Mouse (Mus musculus): ENCODE measurements around the gene Dnase1l3. TPM values are rescaled to one million over a fixed set of nuclear protein-coding genes. Genes with fewer than 3 reads are reported as not detected.

Dnase1l3 gene
- polyA plus RNA-seq, 1 experiment from 2014 or later: not detected

DNA sequence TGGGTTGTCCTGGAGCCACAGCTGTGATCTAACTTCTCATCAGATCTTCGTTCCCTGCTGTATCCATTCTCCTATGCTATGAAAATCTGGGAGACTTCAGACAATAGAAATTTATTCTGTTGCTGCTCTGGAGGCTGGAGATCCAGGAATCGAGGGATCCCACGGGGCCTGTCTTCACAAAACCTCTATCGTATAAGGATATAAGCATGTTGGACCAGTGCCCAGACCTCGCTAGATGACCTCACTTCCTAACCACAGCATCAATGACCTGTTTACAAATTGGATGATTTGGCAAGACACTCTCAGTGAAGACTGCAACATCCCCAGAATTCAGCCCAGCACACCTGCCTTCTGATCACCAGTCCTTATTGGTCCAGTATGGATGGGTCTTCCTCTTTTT is 32.7 kb downstream of the Dnase1l3 start:
- H3K9me3 ChIP-seq (replicated peaks): no peaks in the 10 kb centered on the region
- H3K4me3 ChIP-seq: no peak overlapping the region
- H3K36me3 ChIP-seq: no peaks in the 10 kb centered on the region
- H3K27me3 ChIP-seq (ENCODE audit: low read depth, poor library complexity, severe bottlenecking): no peaks in the 10 kb centered on the region
- 90% methylated on average over 5 of the region's 5 CpGs for WGBS
- peaks cover 12% of the 10 kb centered on the region for H3K4me1 ChIP-seq
- H3K27ac ChIP-seq: no peak overlapping the region
- DNase-seq (ENCODE audit: low spot score): no peak

DNA sequence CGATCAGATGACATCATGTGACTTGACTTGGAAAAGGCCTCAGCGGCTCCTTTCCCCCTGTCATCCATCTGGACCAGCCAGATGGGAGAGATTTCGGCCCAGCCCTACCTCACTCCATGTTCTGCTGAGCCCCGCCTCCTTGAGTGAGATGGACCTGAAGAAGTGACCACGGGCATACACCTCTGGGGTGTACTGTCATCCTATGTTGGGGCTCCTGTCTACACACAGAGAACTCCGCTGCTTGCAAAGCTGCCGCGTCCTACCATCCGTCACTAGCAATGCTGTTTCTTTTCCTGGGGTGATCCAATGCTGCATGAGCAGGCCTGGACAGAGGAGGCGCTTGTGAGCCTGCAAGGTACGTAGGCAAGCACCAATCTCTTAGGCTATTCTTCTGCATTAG is 33.8 kb downstream of the Dnase1l3 start:
- H3K27me3 ChIP-seq (ENCODE audit: low read depth, poor library complexity, severe bottlenecking): no peaks in the 10 kb centered on the region
- no peak overlapping the region for H3K27ac ChIP-seq
- DNase-seq (ENCODE audit: low spot score): no peak
- H3K36me3 ChIP-seq: no peaks in the 10 kb centered on the region
- 51% methylated on average over 11 of the region's 11 CpGs for WGBS
- H3K9me3 ChIP-seq (replicated peaks): no peaks in the 10 kb centered on the region
- H3K4me3 ChIP-seq: no peak overlapping the region
- peaks cover 12% of the 10 kb centered on the region for H3K4me1 ChIP-seq

DNA sequence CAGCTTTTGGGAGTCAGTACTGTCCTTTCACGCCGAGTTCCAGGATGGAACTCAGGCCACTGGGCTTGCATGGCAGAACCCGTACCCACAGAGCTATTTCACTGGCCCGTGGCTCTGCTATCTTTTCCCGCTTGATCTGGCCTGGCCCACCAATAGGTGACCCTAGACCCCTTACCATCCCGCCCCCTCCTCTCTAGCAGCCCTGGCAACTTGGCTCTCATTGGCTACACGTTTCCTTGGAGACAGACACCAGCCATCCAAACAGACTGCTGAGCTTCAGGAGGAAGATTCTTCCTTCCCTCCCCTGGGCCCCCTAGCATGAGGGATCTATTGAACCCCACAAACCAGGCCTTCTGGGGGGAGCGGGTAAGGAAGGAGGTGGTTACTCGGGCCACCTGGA is 37.3 kb downstream of the Dnase1l3 start, which contains the start of gene Gm45521:
Gene Gm45521 (plus strand): TSS at position 240 of the 400 bp plus-strand sequence.
- WGBS: 60% methylated on average over 9 of the region's 9 CpGs
- Histone ChIP-seq H3K27me3 (ENCODE audit: low read depth, poor library complexity, severe bottlenecking) (no peaks in the 10 kb centered on the region), H3K36me3 (no peaks in the 10 kb centered on the region), H3K4me1 (peaks cover 22% of the 10 kb centered on the region), H3K9me3 (replicated peaks) (no peaks in the 10 kb centered on the region), H3K4me3 (no peak within 1 kb of the TSS), H3K27ac (0 out of 2 replicates have a peak within 1 kb of the TSS, but pooled peaks have one; percentile 19)
- DNase-seq (ENCODE audit: low spot score): no peak

DNA sequence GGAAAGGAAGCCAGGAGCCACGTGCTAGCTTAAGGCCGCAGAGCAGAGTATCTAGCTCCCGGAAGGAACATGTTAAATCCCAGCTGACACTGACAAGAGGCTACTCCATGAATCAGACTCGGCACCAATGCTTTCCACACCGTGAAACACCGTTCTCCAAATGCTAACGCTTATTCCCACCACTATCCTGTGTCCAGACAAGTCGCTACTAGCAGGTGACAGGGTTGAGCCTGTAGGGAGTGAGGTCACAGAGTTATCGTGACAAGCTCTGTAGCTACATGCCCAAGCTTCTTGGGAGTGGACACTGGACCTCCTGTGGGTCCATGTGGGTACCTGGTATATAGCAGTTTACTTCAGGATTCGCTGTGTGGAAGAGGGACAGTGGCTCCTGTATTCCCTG is 37.9 kb downstream of the Dnase1l3 start:
- Histone ChIP-seq H3K9me3 (replicated peaks) (no peaks in the 10 kb centered on the region), H3K4me3 (no peak overlapping the region), H3K27me3 (ENCODE audit: low read depth, poor library complexity, severe bottlenecking) (no peaks in the 10 kb centered on the region), H3K36me3 (peaks cover 5% of the 10 kb centered on the region), H3K27ac (no peak overlapping the region), H3K4me1 (peaks cover 22% of the 10 kb centered on the region)
- 83% methylated on average over 10 of the region's 10 CpGs for WGBS
- no peak for DNase-seq (ENCODE audit: low spot score)

DNA sequence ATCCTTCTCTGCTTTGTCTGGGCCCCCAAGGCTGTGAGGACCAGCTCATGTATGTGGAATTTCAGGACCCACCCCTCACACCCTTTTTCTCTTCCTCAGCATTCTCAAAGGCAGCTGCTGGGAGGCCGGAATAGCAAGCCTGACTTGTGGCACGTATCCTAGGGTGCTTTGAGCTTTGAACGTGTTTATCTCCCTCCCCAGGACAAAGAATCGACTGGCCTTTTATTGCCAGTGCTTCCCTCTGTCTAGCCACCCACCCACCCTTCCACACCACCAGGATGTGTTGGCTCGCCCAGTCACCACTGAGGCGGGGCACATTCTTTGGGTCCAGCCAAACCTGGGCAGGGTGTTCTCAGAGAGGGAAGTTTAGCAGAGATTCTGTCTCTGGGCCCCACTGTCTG is 40.3 kb downstream of the Dnase1l3 start:
- 29% methylated on average over 6 of the region's 6 CpGs for WGBS
- Histone ChIP-seq H3K9me3 (replicated peaks) (no peaks in the 10 kb centered on the region), H3K4me3 (no peak overlapping the region), H3K27me3 (ENCODE audit: low read depth, poor library complexity, severe bottlenecking) (no peaks in the 10 kb centered on the region), H3K27ac (peak overlapping the region; percentile 54), H3K4me1 (peaks cover 22% of the 10 kb centered on the region), H3K36me3 (peaks cover 29% of the 10 kb centered on the region)
- DNase-seq (ENCODE audit: low spot score): no peak

DNA sequence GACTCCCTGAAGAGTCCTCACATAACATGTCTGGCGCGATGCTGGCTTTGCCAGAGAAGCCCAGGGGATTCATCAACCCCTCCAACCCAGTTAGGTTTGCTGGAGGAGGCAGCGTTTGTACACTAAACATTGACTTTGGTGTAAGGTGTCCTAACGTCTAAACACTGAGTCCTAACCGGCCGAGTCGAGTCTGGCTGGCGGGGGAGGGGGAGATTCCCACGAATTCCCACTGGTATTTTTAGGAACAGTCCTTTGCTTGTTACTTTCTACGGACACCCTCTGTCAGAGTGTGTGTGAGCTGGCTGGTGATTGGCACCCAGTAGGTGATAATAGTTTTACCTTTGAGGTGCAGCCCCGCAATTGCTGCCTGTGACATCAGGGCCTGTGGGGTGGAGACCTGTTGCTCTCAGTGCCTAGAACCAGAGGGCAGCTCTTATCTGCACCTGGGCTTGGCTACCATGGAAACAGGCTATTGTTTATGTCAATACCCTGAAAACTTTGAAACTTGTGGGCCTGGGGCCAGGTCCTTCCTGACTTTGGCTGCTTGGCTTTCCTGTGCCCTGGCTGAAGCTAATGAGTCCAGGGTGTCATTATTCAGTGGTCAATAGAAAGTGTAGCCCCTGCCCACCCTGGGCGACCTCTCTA is 41.6 kb downstream of the Dnase1l3 start:
- Histone ChIP-seq H3K9me3 (replicated peaks) (no peaks in the 10 kb centered on the region), H3K36me3 (peaks cover 41% of the 10 kb centered on the region), H3K27me3 (ENCODE audit: low read depth, poor library complexity, severe bottlenecking) (no peaks in the 10 kb centered on the region), H3K4me3 (no peak overlapping the region), H3K27ac (peak overlapping the region; percentile 54), H3K4me1 (peaks cover 22% of the 10 kb centered on the region)
- peak; percentile 48 for DNase-seq (ENCODE audit: low spot score)
- WGBS: 24% methylated on average over 12 of the region's 12 CpGs

DNA sequence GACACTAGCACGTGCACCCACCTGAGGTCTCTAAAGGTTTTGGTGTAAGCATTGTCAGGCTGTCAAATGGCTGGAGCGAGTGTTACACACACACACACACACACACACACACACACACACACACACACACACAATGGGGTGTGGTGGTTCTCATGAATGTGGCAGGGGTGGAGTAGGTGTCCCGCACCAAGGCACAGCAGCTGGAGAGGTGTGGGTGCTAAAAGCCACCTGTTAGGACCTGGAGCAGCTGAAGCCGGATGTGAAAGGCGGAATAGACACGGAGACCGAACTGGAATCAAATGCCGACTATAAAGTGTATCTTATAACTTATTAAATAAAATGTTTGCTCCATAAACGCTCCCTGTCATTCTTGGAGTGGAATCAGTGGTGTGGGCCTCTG is 43.1 kb downstream of the Dnase1l3 start:
- no peak overlapping the region for H3K27ac ChIP-seq

DNA sequence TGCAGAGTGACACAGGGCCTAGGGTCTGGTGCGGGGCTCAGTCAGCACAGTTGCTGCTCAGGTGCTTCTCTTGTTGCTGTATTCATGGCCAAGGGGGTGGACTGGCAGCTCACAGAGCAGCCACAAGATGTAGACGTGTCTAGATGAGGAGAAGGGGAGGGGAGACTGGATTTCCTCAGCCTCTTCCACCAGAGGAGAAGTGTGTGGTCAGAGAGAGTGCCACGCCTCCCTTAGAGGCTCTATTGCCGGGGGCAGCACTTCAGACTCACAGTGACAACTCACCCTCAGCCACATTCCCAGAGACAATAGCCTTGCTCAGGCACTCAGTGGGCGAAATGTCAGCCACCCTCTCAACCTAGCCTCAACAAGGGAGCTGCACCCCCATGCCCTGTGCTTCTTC is 49.1 kb downstream of the Dnase1l3 start:
- Histone ChIP-seq H3K4me1 (peaks cover 24% of the 10 kb centered on the region), H3K9me3 (replicated peaks) (no peaks in the 10 kb centered on the region), H3K27ac (no peak overlapping the region), H3K4me3 (no peak overlapping the region), H3K36me3 (peaks cover 87% of the 10 kb centered on the region), H3K27me3 (ENCODE audit: low read depth, poor library complexity, severe bottlenecking) (no peaks in the 10 kb centered on the region)
- DNase-seq (ENCODE audit: low spot score): no peak
- 83% methylated on average over 5 of the region's 5 CpGs for WGBS

More for the DNA sequence above, 43.1 kb downstream of the Dnase1l3 start:
- Histone ChIP-seq H3K4me1 (peaks cover 14% of the 10 kb centered on the region), H3K9me3 (replicated peaks) (no peaks in the 10 kb centered on the region), H3K27me3 (ENCODE audit: low read depth, poor library complexity, severe bottlenecking) (no peaks in the 10 kb centered on the region), H3K4me3 (no peak overlapping the region), H3K36me3 (peaks cover 48% of the 10 kb centered on the region)
- WGBS: 96% methylated on average over 9 of the region's 9 CpGs
- no peak for DNase-seq (ENCODE audit: low spot score)

DNA sequence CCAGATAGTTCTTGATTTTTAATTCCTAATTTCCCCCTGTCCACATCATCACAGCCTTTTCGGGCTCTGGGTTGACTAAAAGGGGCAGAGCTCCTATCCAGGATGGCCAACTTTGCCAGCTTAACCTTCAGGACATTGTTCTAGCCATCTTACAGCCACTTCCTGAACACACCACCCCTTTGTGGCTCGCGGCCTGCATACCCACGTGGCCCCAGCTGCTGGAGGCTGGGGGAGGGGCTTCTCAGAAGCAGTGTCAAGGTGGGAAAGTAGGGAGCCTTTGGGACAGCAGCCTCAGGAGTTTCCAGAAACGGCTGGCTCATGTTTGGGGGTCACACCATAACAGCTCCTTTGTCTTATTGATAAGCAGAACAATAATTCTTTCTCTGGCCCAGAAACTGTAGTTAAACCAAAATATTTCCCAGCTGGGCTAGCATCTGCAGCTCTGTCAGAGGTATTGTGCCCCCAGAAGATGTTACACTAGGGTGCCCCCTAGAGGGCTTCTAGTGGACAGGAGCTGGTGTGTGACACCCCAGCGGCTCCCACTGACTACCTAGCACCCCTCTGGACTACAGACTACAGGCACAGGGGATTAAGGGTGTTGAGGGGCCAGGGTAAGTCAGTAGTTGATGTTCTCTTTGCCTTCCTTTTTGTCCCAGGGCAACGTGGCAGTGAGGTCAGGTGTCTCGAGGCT is 49.9 kb downstream of the Dnase1l3 start:
- DNase-seq (ENCODE audit: low spot score): no peak
- WGBS: 58% methylated on average over 8 of the region's 8 CpGs
- peaks cover 24% of the 10 kb centered on the region for H3K4me1 ChIP-seq
- H3K27me3 ChIP-seq (ENCODE audit: low read depth, poor library complexity, severe bottlenecking): no peaks in the 10 kb centered on the region
- H3K4me3 ChIP-seq: no peak overlapping the region
- H3K36me3 ChIP-seq: peaks cover 87% of the 10 kb centered on the region
- no peaks in the 10 kb centered on the region for H3K9me3 ChIP-seq (replicated peaks)
- H3K27ac ChIP-seq: peak overlapping the region; percentile 74

DNA sequence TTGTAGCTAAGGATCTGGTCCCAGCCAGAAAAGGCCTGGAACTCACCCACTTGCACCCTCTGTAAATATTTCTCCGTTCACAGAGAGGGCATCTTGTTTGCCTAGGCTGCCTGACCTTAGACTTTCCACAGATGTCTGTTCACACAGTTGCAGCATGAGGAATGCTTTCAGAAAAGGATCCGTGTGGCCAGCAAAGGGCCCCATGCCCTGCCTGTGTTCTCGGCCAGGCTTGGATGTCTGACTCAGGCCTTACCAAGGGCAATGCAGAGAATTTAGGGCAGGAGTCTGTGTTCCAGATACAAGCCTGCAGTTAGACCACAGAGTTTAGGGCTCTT is 50.6 kb downstream of the Dnase1l3 start:
- no peak overlapping the region for H3K4me3 ChIP-seq
- H3K9me3 ChIP-seq (replicated peaks): no peaks in the 10 kb centered on the region
- no peaks in the 10 kb centered on the region for H3K27me3 ChIP-seq (ENCODE audit: low read depth, poor library complexity, severe bottlenecking)
- peaks cover 24% of the 10 kb centered on the region for H3K4me1 ChIP-seq
- no peak for DNase-seq (ENCODE audit: low spot score)
- H3K36me3 ChIP-seq: peaks cover 86% of the 10 kb centered on the region
- H3K27ac ChIP-seq: peak overlapping the region; percentile 74; the same call in 1 of the 2 replicates
- 93% methylated on average over 3 of the region's 3 CpGs for WGBS

DNA sequence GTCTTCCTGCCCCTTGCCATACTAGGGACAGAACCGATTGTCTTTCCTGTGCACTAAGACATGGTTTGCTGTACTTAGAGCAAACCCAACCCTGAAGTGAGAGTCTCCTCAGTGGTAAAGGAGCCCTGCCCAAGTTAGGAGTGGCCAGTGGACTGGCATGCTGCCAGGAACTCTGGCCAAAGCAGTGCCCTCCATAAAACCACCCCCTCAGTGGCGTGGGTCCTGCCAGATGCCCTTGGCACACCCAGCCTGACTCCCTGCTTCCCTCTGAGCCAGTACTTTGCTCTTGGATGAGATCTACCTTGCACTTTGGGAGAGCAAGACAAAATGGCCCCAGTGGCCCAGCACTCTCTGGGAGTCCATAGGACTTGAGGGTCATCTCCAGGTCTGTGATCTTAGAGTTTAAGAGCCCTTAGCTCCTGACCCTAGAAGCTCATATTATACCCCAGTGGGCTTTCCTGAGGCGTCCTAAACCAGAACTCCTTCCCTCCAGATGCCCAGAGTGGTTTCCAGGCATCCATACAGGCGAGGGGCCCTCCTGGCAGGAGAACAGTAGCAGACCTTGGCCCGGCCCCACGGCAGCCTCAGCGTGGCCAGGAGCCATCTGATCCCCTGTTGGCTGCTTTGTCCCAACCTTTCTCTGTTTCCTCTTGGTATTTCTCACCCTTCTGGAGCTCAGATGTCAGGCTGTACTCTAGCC is 51.1 kb downstream of the Dnase1l3 start:
- WGBS: 88% methylated on average over 7 of the region's 7 CpGs
- Histone ChIP-seq H3K4me1 (peaks cover 24% of the 10 kb centered on the region), H3K36me3 (peaks cover 84% of the 10 kb centered on the region), H3K9me3 (replicated peaks) (no peaks in the 10 kb centered on the region), H3K27ac (peak overlapping the region; percentile 74), H3K27me3 (ENCODE audit: low read depth, poor library complexity, severe bottlenecking) (no peaks in the 10 kb centered on the region), H3K4me3 (no peak overlapping the region)
- no peak for DNase-seq (ENCODE audit: low spot score)

DNA sequence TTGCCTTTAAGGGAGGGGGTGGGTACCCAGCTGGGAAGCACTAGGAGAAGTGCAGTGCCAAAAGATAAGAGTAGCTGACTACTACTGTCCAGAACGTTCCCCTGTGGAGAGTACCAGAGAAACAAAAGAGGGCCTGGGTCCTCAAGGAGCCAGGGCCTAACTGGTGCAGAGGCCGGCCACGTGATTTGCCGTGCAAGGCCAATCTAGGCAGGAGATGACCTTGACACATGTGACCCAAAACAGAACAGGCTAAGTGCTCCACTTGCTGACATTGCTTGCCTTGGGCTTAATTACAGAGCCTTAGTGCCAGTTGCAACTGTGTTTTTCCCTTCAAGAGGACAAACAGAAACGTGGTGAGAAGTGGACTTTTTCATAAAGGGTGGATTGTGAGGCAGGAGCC is 53.0 kb downstream of the Dnase1l3 start:
- Histone ChIP-seq H3K27me3 (ENCODE audit: low read depth, poor library complexity, severe bottlenecking) (no peaks in the 10 kb centered on the region), H3K27ac (peak overlapping the region; percentile 64; the same call in 1 of the 2 replicates)

More for the DNA sequence above, 53.0 kb downstream of the Dnase1l3 start:
- 87% methylated on average over 5 of the region's 5 CpGs for WGBS
- peaks cover 40% of the 10 kb centered on the region for H3K4me1 ChIP-seq
- no peak for DNase-seq (ENCODE audit: low spot score)
- H3K9me3 ChIP-seq (replicated peaks): no peaks in the 10 kb centered on the region
- peaks cover 83% of the 10 kb centered on the region for H3K36me3 ChIP-seq
- H3K4me3 ChIP-seq: no peak overlapping the region
